Mouse (Mus musculus): ENCODE measurements around the gene Samm50. TPM values are rescaled to one million over a fixed set of nuclear protein-coding genes. Genes with fewer than 3 reads are reported as not detected.

Samm50 gene
- polyA plus RNA-seq (2015; fragmentation: Nextera tagmentation; extraction: Ambion mirVana) = 83.2 and 84.9 TPM in 2 replicates

GRCm38 (mm10) chr15:84192058-84192791, at the start of gene Samm50:
Samm50 (plus strand) TSS chr15:84192241.

GRCm38 (mm10) chr15:84167600-84167999, 24.4 kb upstream of the Samm50 start, which contains the start of gene Pnpla3:
Pnpla3 (plus strand) TSS chr15:84167837.

GRCm38 (mm10) chr15:84231721-84232561, 39.9 kb downstream of the Samm50 start, which contains the start of gene Parvb:
Parvb (plus strand) TSS chr15:84232043.

Small RNA genes lying within 50 kb of the gene (microRNA-seq; reads per million reads assigned to microRNA genes)
- gene Mir6392 = not detected

Other genes starting within 250 kb of the Samm50 start
- 1.0 and 1.2 TPM in 2 replicates for gene Efcab6, start 126.9 kb upstream of the Samm50 start, polyA plus RNA-seq (2015; fragmentation: Nextera tagmentation; extraction: Ambion mirVana)
- gene Sult4a1, start 86.5 kb upstream of the Samm50 start, polyA plus RNA-seq (2015; fragmentation: Nextera tagmentation; extraction: Ambion mirVana) = 174 and 177 TPM in 2 replicates
- not detected in 2 replicates for gene Pnpla5, start 69.1 kb upstream of the Samm50 start, polyA plus RNA-seq (2015; fragmentation: Nextera tagmentation; extraction: Ambion mirVana)
- gene Pnpla3, start 24.4 kb upstream of the Samm50 start, polyA plus RNA-seq (2015; fragmentation: Nextera tagmentation; extraction: Ambion mirVana) = 5.5 and 7.4 TPM in 2 replicates
- gene Parvb, start 39.8 kb downstream of the Samm50 start, polyA plus RNA-seq (2015; fragmentation: Nextera tagmentation; extraction: Ambion mirVana) = 6.7 and 7.7 TPM in 2 replicates
- gene Parvg, start 131.8 kb downstream of the Samm50 start, polyA plus RNA-seq (2015; fragmentation: Nextera tagmentation; extraction: Ambion mirVana) = 1.6 and 3.3 TPM in 2 replicates

All from neural tube, postnatal 0 days (tissue).